Mouse (Mus musculus): ENCODE results near the gene Fbxo27. TPM values are rescaled to one million over a fixed set of nuclear protein-coding genes. Genes with fewer than 3 reads are reported as not detected.
"Not testable (repeated sequence)": the region's sequence is repeated elsewhere in the genome, so short reads cannot be mapped to it uniquely, and the experiment has no call there.

Fbxo27 gene
- total RNA-seq, 1 experiment = 5.8 TPM

DNA sequence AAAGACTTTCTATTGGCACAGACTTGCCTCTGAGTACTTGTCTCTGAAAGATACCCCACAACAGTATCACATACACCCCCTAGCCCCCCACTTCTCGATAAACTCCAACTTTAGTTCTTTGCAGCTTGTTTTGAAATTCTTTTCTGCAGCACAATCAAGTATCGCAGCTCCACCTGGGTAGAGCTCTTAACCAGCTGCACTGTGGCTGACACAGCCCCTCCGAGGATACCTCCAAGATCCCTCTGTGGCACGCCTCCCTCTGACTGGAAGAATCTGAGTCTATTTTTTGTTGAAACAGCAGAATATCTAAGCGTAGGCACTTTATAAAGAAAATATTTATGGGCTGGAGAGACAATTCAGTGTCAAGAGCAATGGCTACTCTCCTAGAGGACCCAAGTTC is 20.4 kb upstream of the Fbxo27 start:
- Histone ChIP-seq H3K9me3 (ENCODE audit: control insufficient read depth, insufficient read depth, low read depth, low read length) (no peaks in the 10 kb centered on the region), H3K4me1 (ENCODE audit: control insufficient read depth in 2 of 2, insufficient read depth in 2 of 2, low read length in 2 of 2, poor library complexity in 1 of 2) (peaks cover 4 to 16% of the 10 kb centered on the region in 2 experiments), H3K36me3 (ENCODE audit: control insufficient read depth, insufficient read depth, low read length, poor library complexity, severe bottlenecking) (no peaks in the 10 kb centered on the region), H3K27ac (ENCODE audit: insufficient read depth, low read depth, low read length, poor library complexity, severe bottlenecking) (no peak overlapping the region), H3K4me3 (ENCODE audit: insufficient read depth in 1 of 2, low read depth in 1 of 2, low read length in 2 of 2, poor library complexity in 1 of 2, severe bottlenecking in 1 of 2) (no peak overlapping the region), H3K9ac (ENCODE audit: insufficient read depth, low read depth, low read length, poor library complexity, severe bottlenecking) (no peak overlapping the region)
- no peak for TF ChIP-seq HCFC1 (IDR thresholded peaks at IDR 0.05; ENCODE audit: borderline replicate concordance, insufficient read depth, low read length)
- no peak for TF ChIP-seq MAFK (IDR thresholded peaks at IDR 0.05; ENCODE audit: insufficient read depth, low read depth, low read length)
- no peak for TF ChIP-seq ZC3H11A (IDR thresholded peaks at IDR 0.05; ENCODE audit: borderline replicate concordance, low read depth, low read length)
- no peak for TF ChIP-seq ZNF384 (IDR thresholded peaks at IDR 0.05; ENCODE audit: low read depth, low read length)
- TF ChIP-seq CHD2 (IDR thresholded peaks at IDR 0.05; ENCODE audit: low read depth, low read length) = no peak
- in situ Hi-C loops (cut with MboI; ENCODE audit: low sequenced_read_pairs in 2 of 2, unreplicated experiment in 2 of 2) = no loop called here
- no peak for DNase-seq (ENCODE audit: low read depth, low spot score)

DNA sequence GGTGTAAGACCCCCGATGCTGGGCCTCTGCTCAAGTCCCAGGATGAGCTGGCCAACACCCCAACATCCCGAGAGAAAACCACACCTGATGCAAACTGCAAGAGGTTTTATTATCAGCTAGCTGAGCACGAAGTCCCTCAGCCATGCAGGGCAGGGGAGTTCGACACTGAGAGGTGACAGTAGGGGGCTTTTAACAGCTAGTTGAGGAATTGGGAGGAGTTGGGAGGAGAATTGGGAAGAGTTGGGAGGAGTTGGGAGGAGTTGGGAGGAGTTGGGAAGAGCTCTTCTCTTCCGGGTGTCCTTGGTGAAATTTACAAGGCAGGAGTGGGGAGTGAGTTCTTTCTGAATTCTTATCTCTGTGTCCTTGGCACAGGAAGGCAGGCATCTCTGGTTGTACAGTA is 19.9 kb upstream of the Fbxo27 start:
- H3K9me3 ChIP-seq (ENCODE audit: control insufficient read depth, insufficient read depth, low read depth, low read length); H3K36me3 ChIP-seq (ENCODE audit: control insufficient read depth, insufficient read depth, low read length, poor library complexity, severe bottlenecking); in situ Hi-C loops (cut with MboI; ENCODE audit: low sequenced_read_pairs in 2 of 2, unreplicated experiment in 2 of 2); H3K9ac ChIP-seq (ENCODE audit: insufficient read depth, low read depth, low read length, poor library complexity, severe bottlenecking); H3K4me3 ChIP-seq (ENCODE audit: insufficient read depth in 1 of 2, low read depth in 1 of 2, low read length in 2 of 2, poor library complexity in 1 of 2, severe bottlenecking in 1 of 2); H3K27ac ChIP-seq (ENCODE audit: insufficient read depth, low read depth, low read length, poor library complexity, severe bottlenecking); DNase-seq (ENCODE audit: low read depth, low spot score): not testable (repeated sequence)
- peaks cover 4 to 17% of the 10 kb centered on the region in 2 experiments for H3K4me1 ChIP-seq (ENCODE audit: control insufficient read depth in 2 of 2, insufficient read depth in 2 of 2, low read length in 2 of 2, poor library complexity in 1 of 2)

DNA sequence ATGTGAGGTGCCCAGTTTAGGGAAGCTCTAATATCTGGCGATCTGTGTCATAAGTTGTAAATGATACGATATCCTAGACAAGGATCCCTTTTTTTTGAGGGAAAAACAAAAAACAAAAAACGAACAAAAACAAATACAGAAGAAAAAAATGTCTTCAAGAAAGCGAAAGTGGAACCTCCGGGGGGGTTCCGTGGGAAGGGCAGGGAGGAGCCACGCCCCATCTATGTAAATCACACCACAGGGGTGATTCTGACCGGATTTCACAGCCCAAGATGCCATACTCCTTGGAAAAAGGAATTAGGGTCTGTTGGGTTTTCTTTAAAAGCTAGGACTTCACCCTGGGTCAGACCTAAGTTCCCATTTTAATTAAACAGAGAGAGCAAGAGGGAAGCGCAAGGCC is 17.7 kb upstream of the Fbxo27 start:
- Histone ChIP-seq H3K9me3 (ENCODE audit: control insufficient read depth, insufficient read depth, low read depth, low read length) (no peaks in the 10 kb centered on the region), H3K27ac (ENCODE audit: insufficient read depth, low read depth, low read length, poor library complexity, severe bottlenecking) (peak overlapping the region; percentile 76; the same call in 1 of the 2 replicates), H3K36me3 (ENCODE audit: control insufficient read depth, insufficient read depth, low read length, poor library complexity, severe bottlenecking) (no peaks in the 10 kb centered on the region), H3K9ac (ENCODE audit: insufficient read depth, low read depth, low read length, poor library complexity, severe bottlenecking) (peak overlapping the region; percentile 13; the same call in 1 of the 2 replicates), H3K4me1 (ENCODE audit: control insufficient read depth in 2 of 2, insufficient read depth in 2 of 2, low read length in 2 of 2, poor library complexity in 1 of 2) (peaks cover 6 to 21% of the 10 kb centered on the region in 2 experiments), H3K4me3 (ENCODE audit: insufficient read depth in 1 of 2, low read depth in 1 of 2, low read length in 2 of 2, poor library complexity in 1 of 2, severe bottlenecking in 1 of 2) (peak overlapping the region; percentile 34 to 45)
- in situ Hi-C loops (cut with MboI; ENCODE audit: low sequenced_read_pairs in 2 of 2, unreplicated experiment in 2 of 2) = no loop called here
- no peak for DNase-seq (ENCODE audit: low read depth, low spot score)
- TF ChIP-seq CHD2 (IDR thresholded peaks at IDR 0.05; ENCODE audit: low read depth, low read length) (no peak), HCFC1 (IDR thresholded peaks at IDR 0.05; ENCODE audit: borderline replicate concordance, insufficient read depth, low read length) (no peak)

DNA sequence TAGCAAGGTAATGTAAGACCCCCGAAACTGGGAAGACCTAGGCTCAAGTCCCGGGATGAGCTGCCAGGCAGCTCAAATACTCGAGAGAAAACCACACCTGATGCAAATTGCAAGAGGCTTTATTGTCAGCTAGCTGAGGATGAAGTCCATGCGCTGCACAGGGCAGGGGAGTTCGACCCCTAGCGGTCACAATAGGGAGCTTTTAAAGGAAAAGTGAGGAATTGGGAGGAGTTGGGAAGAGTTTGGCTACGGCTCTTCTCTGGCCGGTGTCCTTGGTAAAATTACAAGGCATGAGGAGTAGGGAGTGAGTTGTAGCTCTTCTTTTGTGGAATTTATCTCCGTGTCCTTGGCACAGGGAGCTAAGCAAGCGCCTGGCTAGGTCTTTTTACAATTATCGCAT is 16.9 kb upstream of the Fbxo27 start:
- Histone ChIP-seq H3K36me3 (ENCODE audit: control insufficient read depth, insufficient read depth, low read length, poor library complexity, severe bottlenecking) (no peaks in the 10 kb centered on the region), H3K4me1 (ENCODE audit: control insufficient read depth in 2 of 2, insufficient read depth in 2 of 2, low read length in 2 of 2, poor library complexity in 1 of 2) (peaks cover 6 to 21% of the 10 kb centered on the region in 2 experiments), H3K4me3 (ENCODE audit: insufficient read depth in 1 of 2, low read depth in 1 of 2, low read length in 2 of 2, poor library complexity in 1 of 2, severe bottlenecking in 1 of 2) (peak overlapping the region; percentile 34 to 45), H3K9me3 (ENCODE audit: control insufficient read depth, insufficient read depth, low read depth, low read length) (no peaks in the 10 kb centered on the region), H3K27ac (ENCODE audit: insufficient read depth, low read depth, low read length, poor library complexity, severe bottlenecking) (peak overlapping the region; percentile 82; the same call in 1 of the 2 replicates), H3K9ac (ENCODE audit: insufficient read depth, low read depth, low read length, poor library complexity, severe bottlenecking) (peak overlapping the region; percentile 13; the same call in 1 of the 2 replicates)
- DNase-seq (ENCODE audit: low read depth, low spot score) = no peak
- in situ Hi-C loops (cut with MboI; ENCODE audit: low sequenced_read_pairs in 2 of 2, unreplicated experiment in 2 of 2) = no loop called here
- no peak for TF ChIP-seq ZNF384 (IDR thresholded peaks at IDR 0.05; ENCODE audit: low read depth, low read length)
- no peak for TF ChIP-seq ZC3H11A (IDR thresholded peaks at IDR 0.05; ENCODE audit: borderline replicate concordance, low read depth, low read length)
- no peak; the same call in 1 of the 2 replicates for TF ChIP-seq CHD2 (IDR thresholded peaks at IDR 0.05; ENCODE audit: low read depth, low read length)
- TF ChIP-seq MAFK (IDR thresholded peaks at IDR 0.05; ENCODE audit: insufficient read depth, low read depth, low read length) = no peak
- TF ChIP-seq HCFC1 (IDR thresholded peaks at IDR 0.05; ENCODE audit: borderline replicate concordance, insufficient read depth, low read length) = 0 out of 2 replicates have a peak, but pooled peaks have one; percentile 31

DNA sequence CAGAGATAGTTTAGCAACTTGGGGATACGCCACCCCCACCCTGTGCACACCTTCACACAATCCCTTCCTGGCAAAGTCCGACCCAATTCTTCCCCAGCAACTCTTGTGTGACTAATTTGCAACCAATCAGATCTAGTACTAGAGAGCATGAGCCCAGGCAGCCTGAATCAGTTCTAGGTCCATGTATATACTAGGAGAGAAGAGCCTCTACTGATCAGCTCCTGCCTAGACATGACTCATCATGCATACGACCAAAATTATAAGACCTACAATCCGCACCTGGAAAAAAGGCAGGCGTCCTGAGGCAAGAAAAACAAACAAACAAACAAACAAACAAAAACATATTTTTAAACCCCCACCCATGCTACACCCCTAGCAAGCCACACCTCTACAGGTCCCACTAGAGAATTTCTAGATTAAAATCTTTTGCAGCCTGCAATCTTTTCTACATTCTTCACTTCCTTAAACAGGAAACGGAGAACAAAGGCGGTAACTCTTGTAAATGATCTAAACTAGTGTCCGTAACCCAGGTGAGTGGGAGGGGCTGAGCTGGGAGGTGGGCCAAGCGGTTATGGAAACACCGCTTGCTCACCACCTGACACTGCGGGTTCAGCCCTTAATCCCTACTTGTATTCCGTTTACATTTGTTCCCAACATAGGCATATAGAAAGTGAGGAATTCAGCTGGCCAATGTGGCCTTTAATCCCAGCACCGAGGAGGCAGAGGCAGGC is 15.7 kb upstream of the Fbxo27 start:
- TF ChIP-seq ZNF384 (IDR thresholded peaks at IDR 0.05; ENCODE audit: low read depth, low read length) (no peak), CHD2 (IDR thresholded peaks at IDR 0.05; ENCODE audit: low read depth, low read length) (no peak), HCFC1 (IDR thresholded peaks at IDR 0.05; ENCODE audit: borderline replicate concordance, insufficient read depth, low read length) (no peak), ZC3H11A (IDR thresholded peaks at IDR 0.05; ENCODE audit: borderline replicate concordance, low read depth, low read length) (no peak), MAFK (IDR thresholded peaks at IDR 0.05; ENCODE audit: insufficient read depth, low read depth, low read length) (no peak)
- Histone ChIP-seq H3K27ac (ENCODE audit: insufficient read depth, low read depth, low read length, poor library complexity, severe bottlenecking) (peak overlapping the region; percentile 88), H3K9ac (ENCODE audit: insufficient read depth, low read depth, low read length, poor library complexity, severe bottlenecking) (no peak overlapping the region)

More for the DNA sequence above, 15.7 kb upstream of the Fbxo27 start:
- H3K9me3 ChIP-seq (ENCODE audit: control insufficient read depth, insufficient read depth, low read depth, low read length) = no peaks in the 10 kb centered on the region
- peak overlapping the region in 1 of 2 experiments; percentile 3; a peak in 1 of 4 replicates for H3K4me3 ChIP-seq (ENCODE audit: insufficient read depth in 1 of 2, low read depth in 1 of 2, low read length in 2 of 2, poor library complexity in 1 of 2, severe bottlenecking in 1 of 2)
- no peaks in the 10 kb centered on the region for H3K36me3 ChIP-seq (ENCODE audit: control insufficient read depth, insufficient read depth, low read length, poor library complexity, severe bottlenecking)
- in situ Hi-C loops (cut with MboI; ENCODE audit: low sequenced_read_pairs in 2 of 2, unreplicated experiment in 2 of 2) = no loop called here
- no peak for DNase-seq (ENCODE audit: low read depth, low spot score)
- H3K4me1 ChIP-seq (ENCODE audit: control insufficient read depth in 2 of 2, insufficient read depth in 2 of 2, low read length in 2 of 2, poor library complexity in 1 of 2) = peaks cover 6 to 21% of the 10 kb centered on the region in 2 experiments

All from ES-E14 (cell line).